Mouse (Mus musculus) kidney, postnatal 36 days (tissue): ENCODE results near the gene Cd163.
"Not testable (repeated sequence)": the region's sequence is repeated elsewhere in the genome, so short reads cannot be mapped to it uniquely, and the experiment has no call there.

Experiments
- DNase-seq, 2 experiments: peaks; one replicate each; pipeline ENCODE4 v3.0.0; 2021 to 2022; ENCODE audit warnings: mixed read lengths in 2 of 2

Cd163 gene

GRCm38 (mm10) chr6:124304356-124304755 is at the start of gene Cd163:
Cd163 (plus strand) TSS chr6:124304656.
- DNase-seq, result no peak

GRCm38 (mm10) chr6:124255721-124256470 is 48.6 kb upstream of the Cd163 start:
- no peak for DNase-seq

- DNase-seq, result peak; percentile 38 to 76
Observed at GRCm38 (mm10) chr6:124260198-124260931, 44.1 kb upstream of the Cd163 start.

GRCm38 (mm10) chr6:124262696-124263095 is 41.8 kb upstream of the Cd163 start:
- peak; percentile 64 to 89 for DNase-seq

- DNase-seq, result no peak
Observed at GRCm38 (mm10) chr6:124273231-124273880, 31.1 kb upstream of the Cd163 start.

- DNase-seq, result peak; percentile 48 to 49
Observed at GRCm38 (mm10) chr6:124277641-124278040, 26.8 kb upstream of the Cd163 start.

DNA sequence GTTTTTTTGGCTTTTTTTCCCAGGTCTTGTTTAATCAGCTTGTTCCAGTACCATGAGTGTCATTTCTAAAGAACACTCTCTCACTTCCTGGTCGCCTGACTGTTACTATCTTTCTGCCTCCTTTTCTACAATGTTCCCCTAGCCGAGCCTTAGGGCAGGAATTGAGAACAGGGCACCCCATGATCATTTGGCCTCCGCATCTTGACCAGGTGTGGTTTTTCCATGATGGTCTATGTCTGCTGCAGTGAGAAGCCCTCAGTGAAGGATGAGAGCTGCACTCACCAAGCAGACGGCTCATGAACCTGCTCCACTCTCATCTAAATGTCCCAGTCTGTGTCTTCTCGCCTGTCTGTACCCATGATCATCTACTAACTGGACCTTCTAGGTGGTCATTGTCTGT is 26.2 kb upstream of the Cd163 start:
- no peak for DNase-seq

DNA sequence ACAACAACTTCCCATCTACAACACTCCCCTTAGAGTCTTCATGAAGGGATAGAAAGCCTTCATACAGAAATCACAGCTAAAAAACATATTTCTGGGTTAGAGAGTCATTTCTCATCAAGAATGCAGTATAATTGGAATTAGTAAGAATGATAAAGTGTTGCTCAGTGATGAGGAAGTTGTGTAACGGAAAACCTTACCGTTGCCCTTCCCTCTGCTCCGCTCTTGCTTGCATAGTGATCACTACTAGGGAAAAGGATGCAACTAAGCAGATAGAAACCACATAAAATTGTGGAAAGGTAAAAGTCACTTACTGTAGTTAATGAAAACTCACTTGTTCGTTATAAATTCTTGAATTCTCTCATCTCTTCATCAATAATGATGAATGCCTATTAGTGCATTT is 21.7 kb upstream of the Cd163 start:
- no peak for DNase-seq

DNA sequence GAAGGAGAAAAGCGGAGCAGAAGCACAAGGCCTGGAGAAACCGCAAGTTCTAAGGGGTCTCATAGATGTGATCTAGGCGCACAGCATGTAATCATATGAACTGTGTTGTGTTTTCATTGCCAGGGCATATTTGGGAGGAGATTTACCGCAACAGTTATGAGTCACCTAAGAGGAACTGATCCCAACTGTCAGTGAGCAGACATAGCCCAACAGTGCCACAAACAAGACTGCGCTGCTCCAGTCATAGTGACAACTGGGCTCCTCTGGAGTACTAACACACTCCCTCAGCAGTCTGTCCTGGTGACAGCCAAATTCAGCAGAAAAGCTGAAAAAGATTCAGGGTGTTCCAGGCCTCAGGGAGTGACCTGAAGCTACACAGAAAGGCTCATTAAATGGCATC is 7.1 kb upstream of the Cd163 start:
- not testable (repeated sequence) for DNase-seq

DNA sequence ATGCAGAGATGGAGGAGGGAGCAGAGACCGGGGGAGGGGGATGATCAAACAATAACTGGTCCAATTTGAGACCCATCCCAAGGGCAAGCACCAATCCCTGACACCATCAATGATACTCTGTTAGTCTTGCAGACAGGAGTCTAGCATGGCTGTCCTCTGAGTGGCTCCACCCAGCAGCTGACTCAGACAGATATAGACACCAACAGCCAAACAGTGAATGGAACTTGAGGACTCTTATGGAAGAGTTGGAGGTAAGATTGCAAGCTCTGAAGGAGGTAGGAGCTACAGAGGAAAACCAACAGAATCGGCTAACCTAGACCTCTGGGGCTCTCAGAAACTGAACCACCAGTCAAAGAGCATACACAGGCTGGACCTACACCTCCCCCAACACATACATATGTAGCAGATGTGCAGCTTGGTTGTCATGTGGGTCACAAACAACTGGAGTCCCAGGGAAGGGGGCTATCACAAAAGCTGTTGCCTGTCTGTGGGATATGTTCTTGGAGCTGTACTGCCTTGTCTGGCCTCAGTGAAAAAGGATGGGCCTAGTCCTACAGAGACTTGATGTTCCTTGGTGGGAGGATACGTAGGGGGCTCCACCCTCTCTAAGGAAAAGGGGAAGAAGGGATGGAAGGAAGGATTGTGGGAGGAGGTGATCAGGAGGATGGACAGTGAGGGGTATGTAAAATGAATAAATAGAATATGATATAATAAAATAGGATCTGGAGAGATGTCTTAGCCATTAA is 2.8 kb upstream of the Cd163 start:
- DNase-seq, result no peak

DNA sequence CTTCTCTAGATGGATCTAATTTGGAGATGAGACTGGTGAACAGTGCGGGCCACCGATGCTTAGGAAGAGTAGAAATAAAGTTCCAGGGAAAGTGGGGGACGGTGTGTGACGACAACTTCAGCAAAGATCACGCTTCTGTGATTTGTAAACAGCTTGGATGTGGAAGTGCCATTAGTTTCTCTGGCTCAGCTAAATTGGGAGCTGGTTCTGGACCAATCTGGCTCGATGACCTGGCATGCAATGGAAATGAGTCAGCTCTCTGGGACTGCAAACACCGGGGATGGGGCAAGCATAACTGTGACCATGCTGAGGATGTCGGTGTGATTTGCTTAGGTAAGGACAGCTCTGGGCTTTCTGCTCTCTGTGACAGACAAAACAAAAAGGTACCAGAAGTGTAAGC is 4.5 kb downstream of the Cd163 start:
- no peak for DNase-seq

DNA sequence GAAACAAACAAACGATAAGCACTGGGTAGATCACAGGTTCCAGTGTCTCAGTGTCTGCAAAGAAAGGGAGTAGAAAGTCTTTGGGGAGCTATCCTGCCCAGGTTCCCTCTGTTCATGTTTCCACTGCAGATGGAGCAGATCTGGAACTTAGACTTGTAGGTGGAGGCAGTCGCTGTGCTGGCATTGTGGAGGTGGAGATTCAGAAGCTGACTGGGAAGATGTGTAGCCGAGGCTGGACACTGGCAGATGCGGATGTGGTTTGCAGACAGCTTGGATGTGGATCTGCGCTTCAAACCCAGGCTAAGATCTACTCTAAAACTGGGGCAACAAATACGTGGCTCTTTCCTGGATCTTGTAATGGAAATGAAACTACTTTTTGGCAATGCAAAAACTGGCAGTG is 7.8 kb downstream of the Cd163 start:
- DNase-seq, result no peak

DNA sequence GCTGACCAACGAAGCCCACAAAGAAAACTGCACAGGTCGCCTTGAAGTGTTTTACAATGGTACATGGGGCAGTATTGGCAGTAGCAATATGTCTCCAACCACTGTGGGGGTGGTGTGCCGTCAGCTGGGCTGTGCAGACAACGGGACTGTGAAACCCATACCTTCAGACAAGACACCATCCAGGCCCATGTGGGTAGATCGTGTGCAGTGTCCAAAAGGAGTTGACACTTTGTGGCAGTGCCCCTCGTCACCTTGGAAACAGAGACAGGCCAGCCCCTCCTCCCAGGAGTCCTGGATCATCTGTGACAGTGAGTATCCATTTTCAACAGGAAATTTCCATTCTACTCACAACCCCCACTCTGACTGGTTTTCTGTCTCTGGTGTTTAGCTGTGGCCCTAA is 15.9 kb downstream of the Cd163 start:
- DNase-seq, result no peak

GRCm38 (mm10) chr6:124321481-124322475 is 17.3 kb downstream of the Cd163 start:
- peak; percentile 7 to 13 for DNase-seq

GRCm38 (mm10) chr6:124328394-124328991 is 24.0 kb downstream of the Cd163 start:
- DNase-seq, result no peak

GRCm38 (mm10) chr6:124329622-124330021 is 25.2 kb downstream of the Cd163 start:
- DNase-seq, result peak in 1 of 2 experiments; percentile 20

- DNase-seq, result no peak
Observed at GRCm38 (mm10) chr6:124345096-124345495, 40.6 kb downstream of the Cd163 start.

- DNase-seq, result no peak
Observed at GRCm38 (mm10) chr6:124346613-124347012, 42.2 kb downstream of the Cd163 start.

GRCm38 (mm10) chr6:124353246-124353645 is 48.8 kb downstream of the Cd163 start:
- DNase-seq, result no peak

- no peak for DNase-seq
Observed at GRCm38 (mm10) chr6:124358953-124359352, 54.5 kb downstream of the Cd163 start.

- no peak for DNase-seq
Observed at GRCm38 (mm10) chr6:124360549-124360948, 56.1 kb downstream of the Cd163 start.
